Mouse (Mus musculus) frontal cortex, postnatal 36 days (tissue): ENCODE measurements at regions not wholly inside any gene's neighbourhood (a gene's known extent, or its start where the extent isn't known, plus 50 kb on each side); places are given as distances from the start of the nearest gene placed in this dataset.
"Not testable (repeated sequence)": the region's sequence is repeated elsewhere in the genome, so short reads cannot be mapped to it uniquely, and the experiment has no call there.

ENCODE experiments used
- DNase-seq, 2 experiments: peaks; one replicate each; pipeline ENCODE4 v3.0.0; 2022; ENCODE audit warnings: low spot score in 2 of 2

GRCm38 (mm10) chr12:21680026-21680425, 262.6 kb upstream of the Ywhaq start:
- not testable (repeated sequence) for DNase-seq

GRCm38 (mm10) chr12:21649381-21649780, 231.9 kb upstream of the Ywhaq start:
- DNase-seq = not testable (repeated sequence)

DNA sequence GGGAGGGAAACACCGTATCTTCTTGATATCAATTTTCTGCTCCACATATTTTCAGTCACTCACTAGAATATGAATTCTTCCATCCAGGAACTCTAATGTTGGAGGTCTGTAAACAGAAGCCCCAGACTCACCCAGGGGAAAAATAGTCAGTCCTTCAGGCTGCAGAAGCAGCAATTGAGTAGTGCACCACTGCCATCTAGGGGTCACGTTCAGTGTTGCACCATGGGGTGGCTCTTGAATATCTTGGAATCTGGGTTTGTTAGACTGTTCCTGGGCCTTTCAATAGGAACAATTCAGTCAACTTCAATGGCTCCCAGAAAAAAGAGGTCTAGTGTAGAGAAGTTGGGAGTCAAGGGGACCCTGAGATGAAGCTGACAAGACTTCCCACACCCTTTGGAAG, 196.3 kb upstream of the Ywhaq start:
- DNase-seq = peak; percentile 69 to 71

GRCm38 (mm10) chr12:21568415-21569040, 151.1 kb upstream of the Ywhaq start:
- DNase-seq = no peak

DNA sequence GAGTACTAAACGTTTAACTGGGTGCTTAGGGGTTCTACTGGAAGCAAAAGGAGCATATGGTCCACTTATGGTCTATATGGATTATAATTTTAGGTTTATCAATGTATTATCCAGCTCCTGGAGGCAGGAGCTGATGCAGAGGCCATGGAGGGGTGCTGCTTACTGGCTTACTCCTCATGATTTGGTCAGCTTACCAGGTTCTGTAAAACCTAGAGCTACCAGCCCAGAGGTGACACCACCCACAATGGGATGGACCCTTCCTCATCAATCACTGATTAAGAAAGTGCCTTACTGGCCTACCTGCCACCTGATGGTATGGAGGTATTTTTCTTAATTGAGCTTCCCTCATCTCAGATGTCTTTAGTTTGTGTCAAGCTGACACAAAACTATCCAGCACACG, 126.5 kb upstream of the Ywhaq start:
- not testable (repeated sequence) for DNase-seq

DNA sequence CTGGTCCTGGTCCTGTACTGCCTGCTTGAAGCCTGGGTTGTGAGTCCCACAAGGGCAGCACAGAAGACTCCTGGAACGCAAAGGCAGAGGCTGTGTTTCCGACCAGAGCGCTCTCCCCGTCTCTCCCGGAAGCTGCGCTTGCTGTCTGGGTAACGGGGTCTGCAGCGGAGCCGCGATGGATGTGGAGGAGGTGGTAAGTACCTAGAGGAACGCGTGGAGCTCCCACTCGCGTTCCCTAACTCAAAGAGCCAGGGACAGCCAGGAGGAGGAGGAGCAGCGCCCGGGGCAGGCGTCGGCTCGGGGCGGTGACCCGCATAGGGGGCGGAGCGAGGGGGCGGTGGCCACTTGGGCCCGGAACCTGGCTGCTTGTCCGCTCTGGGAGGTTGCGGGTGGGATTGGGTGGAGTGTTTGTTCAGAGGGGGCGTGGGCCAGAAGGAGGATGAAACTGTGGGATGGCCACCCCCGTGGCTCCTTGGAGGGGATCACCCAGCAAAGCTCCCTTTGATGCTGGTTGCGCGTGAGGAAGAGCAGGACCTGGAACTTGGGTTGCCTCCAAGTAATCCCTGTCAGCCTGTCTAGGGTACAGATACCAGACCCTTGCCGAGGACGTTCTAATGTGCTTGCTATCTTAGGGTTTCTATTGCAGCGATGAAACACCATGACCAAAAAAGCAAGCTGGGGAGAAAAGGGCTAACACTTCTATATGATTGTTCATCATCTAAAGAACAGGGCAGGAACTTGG, 125.9 kb upstream of the Ywhaq start:
- peak; percentile 51 to 63 for DNase-seq

GRCm38 (mm10) chr12:21531766-21532165, 114.3 kb upstream of the Ywhaq start:
- no peak for DNase-seq

DNA sequence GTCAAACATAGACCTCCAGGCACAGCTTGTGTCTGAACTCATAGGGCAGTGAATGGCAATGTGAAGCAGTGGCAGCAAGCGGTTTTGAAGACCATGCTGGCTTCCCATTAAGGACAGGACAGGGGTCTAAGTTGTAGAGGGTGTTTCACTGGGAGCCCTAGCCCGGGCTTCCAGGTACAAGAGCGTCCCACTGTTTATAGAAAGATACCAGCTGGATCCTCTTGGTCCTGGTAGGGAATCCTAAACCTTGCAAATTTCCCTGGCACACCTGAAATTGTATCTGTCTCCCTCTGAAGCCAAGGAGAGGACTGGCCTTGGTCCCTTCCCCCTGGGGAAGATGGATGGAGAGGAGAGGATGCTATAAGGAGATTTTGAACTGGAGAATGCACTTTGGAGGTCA, 111.9 kb upstream of the Ywhaq start:
- DNase-seq = not testable (repeated sequence)

GRCm38 (mm10) chr12:21527336-21527735, 109.9 kb upstream of the Ywhaq start:
- not testable (repeated sequence) for DNase-seq

DNA sequence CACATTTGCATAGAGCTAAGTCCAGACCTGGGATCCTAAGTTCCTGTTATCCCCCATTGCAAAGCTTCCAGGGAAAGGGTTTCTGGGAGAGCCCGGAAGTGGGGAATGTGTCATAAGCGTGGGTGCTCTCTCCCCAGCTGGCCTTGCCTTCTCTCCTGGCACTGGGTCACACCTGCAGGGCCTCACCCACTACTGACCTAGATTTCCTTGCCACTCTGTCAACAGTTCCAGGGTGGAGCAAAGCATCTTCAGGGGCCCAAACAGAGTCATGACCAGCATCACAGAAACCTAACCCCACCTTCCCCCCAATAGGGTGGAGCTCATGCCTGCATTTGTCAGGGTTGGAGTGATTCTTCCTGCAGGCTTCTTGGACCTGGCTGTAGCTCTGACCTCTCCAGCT, 109.5 kb upstream of the Ywhaq start:
- not testable (repeated sequence) for DNase-seq

DNA sequence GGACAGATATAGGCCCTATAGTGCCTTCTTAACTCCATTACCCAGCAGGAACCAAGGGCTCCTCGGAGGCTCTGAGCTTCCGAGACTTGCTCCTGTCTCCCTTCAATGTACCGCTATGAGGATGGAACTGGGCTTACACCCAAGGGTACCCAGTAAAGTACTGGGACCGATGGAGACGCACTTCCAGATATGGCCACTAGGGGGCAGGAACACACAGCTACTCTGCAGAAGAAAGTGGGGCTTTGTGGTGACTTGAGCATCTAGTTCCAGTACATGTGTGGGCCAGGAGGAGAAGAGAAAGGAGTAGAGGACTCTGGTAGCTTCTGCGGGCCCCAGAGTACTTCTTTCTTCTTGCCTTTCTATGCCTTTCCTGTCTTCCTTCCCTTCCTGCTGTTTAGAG, 108.1 kb upstream of the Ywhaq start:
- DNase-seq = peak in 1 of 2 experiments; percentile 15

GRCm38 (mm10) chr12:21522621-21523020, 105.2 kb upstream of the Ywhaq start:
- no peak for DNase-seq

DNA sequence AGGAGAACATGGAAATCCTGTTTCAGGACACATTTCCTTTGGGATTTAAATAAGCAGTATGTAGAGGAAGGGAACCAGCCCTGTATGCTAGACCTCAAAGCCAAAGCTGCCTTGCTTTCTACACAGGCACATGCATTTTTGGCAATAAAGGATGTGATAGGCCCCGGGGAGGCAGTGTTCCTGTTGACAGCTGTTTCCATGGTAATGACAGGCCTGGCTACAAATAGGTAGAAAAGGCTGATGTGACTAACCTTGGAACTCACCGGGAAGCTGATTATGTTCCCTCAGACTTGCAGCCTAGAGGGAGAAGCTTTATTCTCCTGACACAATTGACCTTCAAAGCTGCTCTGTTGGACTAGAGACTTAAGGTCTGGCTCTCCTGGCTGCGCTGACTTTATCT, 101.6 kb upstream of the Ywhaq start:
- no peak for DNase-seq

- peak; percentile 38 to 51 for DNase-seq
These were observed 95.3 kb upstream of the Ywhaq start for GRCm38 (mm10) chr12:21512736-21513135.

DNA sequence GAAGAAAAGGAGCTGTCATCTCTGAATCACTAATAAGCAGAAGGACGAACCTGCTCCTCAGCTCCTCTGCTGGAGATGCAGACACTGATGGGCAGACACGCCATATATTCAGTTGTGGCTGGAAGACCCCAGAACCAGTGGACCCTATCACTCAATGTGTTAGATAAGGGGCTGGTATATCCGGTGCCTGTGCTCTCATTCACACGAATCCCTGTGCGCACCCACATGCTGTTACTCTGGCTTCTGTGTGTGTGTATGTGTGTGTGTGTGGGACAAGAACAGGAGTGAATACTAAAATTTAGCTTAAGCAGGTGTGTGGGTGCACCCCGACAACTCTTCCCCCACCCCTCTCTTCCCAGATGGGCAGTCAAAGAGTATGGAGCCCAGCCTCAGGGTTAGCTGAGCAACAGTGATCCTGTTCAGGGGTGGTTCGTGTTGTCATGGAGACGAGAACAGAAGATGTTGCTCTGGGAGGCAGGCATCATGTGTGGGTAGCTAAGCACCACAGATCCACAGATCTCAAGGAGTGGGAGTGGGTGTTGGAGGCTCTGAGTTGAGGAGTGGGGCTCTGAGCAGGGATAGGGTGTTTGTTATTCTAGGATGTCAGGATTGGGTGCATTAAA, 93.7 kb upstream of the Ywhaq start:
- DNase-seq = peak; percentile 67 to 79

DNA sequence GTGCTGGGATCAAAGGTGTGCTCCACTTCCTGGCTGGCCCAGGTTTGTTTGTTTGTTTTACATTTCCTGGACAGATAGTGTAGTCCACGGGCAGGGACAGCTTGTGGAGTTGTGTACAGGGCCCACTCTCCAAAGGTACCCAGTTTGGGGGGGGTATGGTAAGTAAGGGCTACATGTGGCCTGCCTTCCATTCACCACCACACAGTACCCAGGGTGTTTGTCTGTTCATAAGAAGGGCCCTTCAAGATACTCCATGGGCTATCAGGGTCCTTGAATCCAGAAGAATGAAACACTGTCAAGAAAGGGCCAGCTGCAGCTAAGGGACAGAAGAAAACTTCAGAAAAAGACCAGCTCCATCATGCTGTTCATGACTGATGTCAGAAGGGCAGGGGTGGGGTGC, 89.6 kb upstream of the Ywhaq start:
- DNase-seq = no peak

DNA sequence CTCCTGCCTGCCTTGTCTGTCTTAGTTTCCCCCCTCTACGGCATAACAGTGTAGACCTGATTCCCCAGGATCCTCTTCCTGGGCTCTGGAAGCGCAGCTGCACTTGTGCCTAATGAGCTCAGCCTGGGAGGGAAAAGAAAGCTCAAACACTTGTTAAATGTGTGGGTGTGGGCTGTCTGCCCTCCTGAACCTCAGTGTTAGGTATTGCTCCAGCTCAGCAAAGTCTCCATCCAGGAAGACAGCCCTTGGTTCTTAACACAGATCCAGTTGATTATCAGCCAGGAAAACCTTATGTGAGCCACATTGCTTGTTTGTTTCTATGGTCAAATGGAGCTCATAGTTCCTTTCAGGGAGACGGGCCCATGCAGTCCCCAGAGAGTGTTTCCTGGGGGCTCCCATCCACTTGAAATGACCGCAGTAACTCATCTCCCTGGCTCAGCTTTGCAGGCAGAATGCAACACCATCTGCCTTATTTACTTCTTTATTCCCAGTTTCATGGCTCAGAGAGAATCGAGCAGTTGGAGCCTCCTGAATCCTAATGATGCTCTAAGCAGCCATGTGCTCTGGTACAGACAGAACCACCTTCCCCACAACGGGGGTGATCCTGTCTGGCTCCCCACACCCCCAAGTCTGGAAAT, 88.4 kb upstream of the Ywhaq start:
- DNase-seq = peak in 1 of 2 experiments; percentile 19

- no peak for DNase-seq
These were observed 85.8 kb upstream of the Ywhaq start for GRCm38 (mm10) chr12:21503250-21503649.

GRCm38 (mm10) chr12:21496974-21497373, 79.5 kb upstream of the Ywhaq start:
- no peak for DNase-seq

DNA sequence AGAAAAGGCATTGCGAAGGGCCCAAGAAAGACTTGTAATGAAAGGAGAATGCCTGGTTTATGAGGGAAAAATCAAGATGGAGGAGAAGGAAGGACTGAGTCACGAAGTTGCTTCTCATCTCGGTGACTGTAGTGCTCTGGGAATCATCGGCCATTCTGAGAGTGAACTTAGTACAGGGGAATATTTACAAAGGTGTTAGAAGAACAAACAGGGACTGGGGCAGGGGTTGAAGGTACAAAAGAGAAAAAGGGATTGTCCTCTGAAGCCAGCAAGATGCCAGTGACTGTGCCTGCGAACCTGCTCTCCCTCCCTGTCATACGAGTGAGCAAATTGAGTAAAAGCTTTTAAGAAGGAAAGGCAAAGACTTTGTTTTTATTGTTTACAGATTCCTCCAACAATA, 78.1 kb upstream of the Ywhaq start:
- DNase-seq = no peak

GRCm38 (mm10) chr12:21493471-21493870, 76.0 kb upstream of the Ywhaq start:
- peak; percentile 44 to 46 for DNase-seq

- no peak for DNase-seq
These were observed 75.3 kb upstream of the Ywhaq start for GRCm38 (mm10) chr12:21492549-21493291.
